Mouse (Mus musculus) intestine, embryonic 16.5 days (tissue): ENCODE data around the gene Ahsa2. TPM values are rescaled to one million over a fixed set of nuclear protein-coding genes. Genes with fewer than 3 reads are reported as not detected.
"Not testable (repeated sequence)": the region's sequence is repeated elsewhere in the genome, so short reads cannot be mapped to it uniquely, and the experiment has no call there.

Source experiments
- ATAC-seq: fragments of 200-750 bp; cut with Nextera tagmentation; 2 replicates; pipeline ENCODE4 v1.8.0; 2017; ENCODE audit warnings: moderate TSS enrichment, moderate library complexity
- H3K27ac ChIP-seq: fragments of 300-500 bp; sonication (generic); 2 replicates; pipeline ENCODE4 v1.5.1; 2014; ENCODE audit warnings: mild to moderate bottlenecking, low read length
- H3K27me3 ChIP-seq: fragments of 300-500 bp; sonication (generic); replicated peaks from 2 replicates; pipeline ENCODE4 v1.6.1; 2014; ENCODE audit warnings: low read length, control low read depth, mixed read lengths; ENCODE audit not compliant: control insufficient read depth, insufficient read depth
- H3K36me3 ChIP-seq: fragments of 300-500 bp; sonication (generic); 2 replicates; pipeline ENCODE4 v1.6.1; 2014; ENCODE audit warnings: low read length, control low read depth; ENCODE audit not compliant: control insufficient read depth, insufficient read depth
- H3K4me1 ChIP-seq: fragments of 300-500 bp; sonication (generic); 2 replicates; pipeline ENCODE4 v1.6.1; 2014; ENCODE audit warnings: low read length, control low read depth, mixed read lengths; ENCODE audit not compliant: control insufficient read depth, insufficient read depth
- H3K4me2 ChIP-seq: fragments of 300-500 bp; sonication (generic); 2 replicates; pipeline ENCODE4 v1.6.1; 2014; ENCODE audit warnings: low read depth, low read length, control low read depth
- H3K4me3 ChIP-seq: fragments of 300-500 bp; sonication (generic); 2 replicates; pipeline ENCODE4 v1.5.1; 2014; ENCODE audit warnings: mild to moderate bottlenecking, low read length
- H3K9ac ChIP-seq: fragments of 300-500 bp; sonication (generic); 2 replicates; pipeline ENCODE4 v1.6.1; 2014; ENCODE audit warnings: low read depth, low read length
- H3K9me3 ChIP-seq: fragments of 300-500 bp; sonication (generic); 2 replicates; pipeline ENCODE4 v1.6.1; 2016; ENCODE audit warnings: low read length, control low read depth; ENCODE audit not compliant: control insufficient read depth
- WGBS: fragments of 180-500 bp; shearing (Covaris S2); extraction: QIAGEN DNeasy Blood & Tissue Kit; methylation state at CpG from one replicate; pipeline ENCODE4 v1.1.7; 2014; 5-methylcytosine and 5-hydroxymethylcytosine counted together
- microRNA-seq: library from miRNA; unstranded; fragments of <30 nt; microRNA quantifications from one replicate; pipeline ENCODE4, GENCODE M21; 2016
- polyA plus RNA-seq: library from polyadenylated mRNA; unstranded; fragments of >200 nt; fragmentation: Nextera tagmentation; extraction: Ambion mirVana; gene quantifications from 2 replicates; pipeline ENCODE4 v1.2.1, GENCODE M21; 2015

Ahsa2 gene
- polyA plus RNA-seq, 1 experiment from 2014 or later: 54.4 TPM

DNA sequence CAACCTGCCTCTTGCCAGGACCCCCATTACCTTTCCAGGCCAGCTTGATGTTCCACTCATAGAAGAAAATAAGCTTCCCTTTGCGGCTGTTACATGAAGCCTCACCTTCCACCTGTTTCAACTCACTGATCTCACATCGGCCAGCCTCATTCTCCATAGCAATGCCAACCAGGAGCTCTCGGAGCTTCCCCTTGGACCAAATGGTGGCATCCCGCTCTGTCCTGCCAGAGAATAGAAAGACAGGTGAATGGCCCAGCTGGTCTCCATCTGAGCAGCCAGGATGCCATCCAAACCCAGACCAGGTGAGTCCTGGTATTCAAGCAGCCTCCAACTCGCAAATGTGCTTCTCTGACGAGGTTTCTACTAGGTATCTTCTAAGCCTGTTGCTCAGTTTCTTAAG is 1.2 kb downstream of the Ahsa2 start:
- peak overlapping the region; percentile 94 for H3K9ac ChIP-seq
- peak overlapping the region; percentile 82 for H3K4me3 ChIP-seq
- peak overlapping the region; percentile 75 for H3K4me2 ChIP-seq
- peaks cover 5% of the 10 kb centered on the region for H3K36me3 ChIP-seq
- H3K9me3 ChIP-seq: no peaks in the 10 kb centered on the region
- ATAC-seq: no peak
- H3K27me3 ChIP-seq: no peaks in the 10 kb centered on the region
- peaks cover 15% of the 10 kb centered on the region for H3K4me1 ChIP-seq
- H3K27ac ChIP-seq: no peak overlapping the region
- 38% methylated on average over 6 of the region's 6 CpGs for WGBS

DNA sequence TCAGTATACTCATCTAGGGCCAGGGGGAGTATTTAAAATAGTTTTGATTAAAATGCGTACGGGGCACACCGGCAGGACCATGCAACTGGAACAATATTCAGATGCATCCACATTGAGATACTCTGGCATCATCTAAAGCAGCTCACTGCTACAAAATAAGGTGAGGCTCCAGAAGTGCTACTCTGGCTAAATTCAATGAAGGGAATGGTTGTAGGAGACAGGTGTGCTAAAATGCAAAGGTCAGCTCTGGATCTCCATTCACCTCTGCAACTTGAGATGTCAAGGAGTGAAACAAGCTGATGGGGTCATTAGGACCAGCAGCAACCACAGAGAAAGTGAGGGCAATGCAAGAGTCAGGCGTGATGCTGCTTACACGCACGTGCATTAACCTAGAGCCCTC is 2.6 kb downstream of the Ahsa2 start:
- Histone ChIP-seq H3K27me3 (no peaks in the 10 kb centered on the region), H3K9me3 (no peaks in the 10 kb centered on the region), H3K4me1 (peaks cover 15% of the 10 kb centered on the region), H3K4me3 (no peak overlapping the region), H3K36me3 (peaks cover 8% of the 10 kb centered on the region), H3K27ac (no peak overlapping the region), H3K4me2 (no peak overlapping the region), H3K9ac (no peak overlapping the region)
- no peak for ATAC-seq
- WGBS: 87% methylated on average over 6 of the region's 6 CpGs

DNA sequence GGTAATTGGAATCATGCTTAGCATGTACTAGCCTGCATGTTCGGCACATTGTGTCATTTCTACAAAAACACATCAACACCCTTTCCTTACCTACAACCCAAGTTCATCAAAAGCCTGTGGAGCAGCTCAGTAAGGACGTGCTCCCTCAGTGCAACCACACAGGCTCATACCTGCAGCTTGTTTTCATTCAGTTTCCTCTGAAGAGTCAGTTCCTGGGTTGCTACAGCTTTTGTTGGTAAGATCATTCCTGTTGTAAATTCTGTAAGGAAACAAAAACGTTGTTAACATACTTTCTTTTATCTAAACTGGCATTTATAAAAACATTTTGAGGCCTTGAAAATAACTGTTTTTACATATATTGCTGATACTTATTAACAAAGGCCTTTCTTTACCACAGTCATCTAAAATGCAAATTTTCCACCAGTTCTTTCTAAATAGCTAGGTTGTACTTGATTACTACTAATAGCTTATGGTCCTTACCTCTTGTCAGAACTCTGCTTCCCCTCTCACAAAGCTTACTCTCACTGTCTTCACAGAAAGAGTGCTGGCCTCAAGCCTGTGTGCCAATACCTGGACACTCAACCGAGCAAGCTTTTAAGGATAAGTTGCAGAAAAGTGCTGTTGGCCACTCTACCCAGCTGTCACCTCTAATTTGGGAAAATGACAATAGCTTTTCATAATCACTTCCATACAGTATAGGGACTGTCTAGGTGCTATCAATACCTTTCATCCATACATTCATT is 5.6 kb downstream of the Ahsa2 start:
- Histone ChIP-seq H3K4me3 (no peak overlapping the region), H3K36me3 (peaks cover 11% of the 10 kb centered on the region), H3K4me1 (peaks cover 15% of the 10 kb centered on the region), H3K4me2 (no peak overlapping the region), H3K27me3 (no peaks in the 10 kb centered on the region), H3K9me3 (no peaks in the 10 kb centered on the region), H3K27ac (no peak overlapping the region), H3K9ac (no peak overlapping the region)
- ATAC-seq: no peak
- WGBS: 91% methylated on average over 4 of the region's 4 CpGs

DNA sequence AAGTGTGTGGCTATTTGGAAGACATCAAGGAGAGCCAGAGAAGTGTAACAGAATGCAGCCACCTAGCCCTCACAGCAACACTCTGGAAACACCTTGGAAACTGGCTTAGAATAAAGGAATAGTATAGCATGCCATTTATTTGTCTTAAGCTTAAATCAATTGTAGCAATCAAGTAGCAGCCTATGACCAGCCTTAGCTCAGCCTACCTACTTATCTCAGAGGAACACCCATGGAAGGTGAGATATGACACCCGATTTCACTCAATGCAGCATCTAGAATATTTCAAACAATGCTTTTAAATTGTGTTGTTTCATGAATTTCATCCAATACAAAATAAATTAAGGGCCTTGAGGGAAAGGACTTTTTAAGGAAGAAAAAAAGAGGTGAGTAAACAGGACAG is 7.9 kb downstream of the Ahsa2 start:
- Histone ChIP-seq H3K4me2 (no peak overlapping the region), H3K4me1 (no peaks in the 10 kb centered on the region), H3K9me3 (no peaks in the 10 kb centered on the region), H3K4me3 (no peak overlapping the region), H3K36me3 (peaks cover 11% of the 10 kb centered on the region), H3K27ac (no peak overlapping the region), H3K9ac (no peak overlapping the region), H3K27me3 (no peaks in the 10 kb centered on the region)
- WGBS: 74% methylated on average over 1 of the region's 1 CpGs
- ATAC-seq: no peak

DNA sequence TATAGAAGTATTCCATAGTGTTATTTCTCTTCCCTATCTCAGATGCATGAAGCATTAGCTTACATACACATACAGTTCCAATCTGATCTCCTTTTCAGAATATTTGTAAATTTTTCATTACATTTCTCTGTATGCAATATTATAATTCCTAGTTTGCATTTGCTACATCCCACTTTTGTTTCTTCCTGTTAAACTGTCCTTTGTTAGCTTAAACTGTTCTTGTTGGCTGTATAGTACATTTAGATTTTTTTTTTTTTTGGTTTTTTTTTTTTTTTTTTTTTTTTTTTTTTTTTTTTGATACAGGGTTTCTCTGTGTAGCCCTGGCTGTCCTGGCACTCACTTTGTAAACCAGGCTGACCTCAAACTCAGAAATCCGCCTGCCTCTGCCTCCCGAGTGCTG is 32.0 kb downstream of the Ahsa2 start:
- H3K27me3 ChIP-seq, H3K4me2 ChIP-seq, H3K36me3 ChIP-seq, H3K27ac ChIP-seq, H3K4me3 ChIP-seq, H3K4me1 ChIP-seq, H3K9ac ChIP-seq, ATAC-seq, H3K9me3 ChIP-seq: not testable (repeated sequence)
- 97% methylated on average over 2 of the region's 2 CpGs for WGBS

Small RNA genes lying within 50 kb of the gene (microRNA-seq; reads per million reads assigned to microRNA genes)
- gene Gm47279: not detected

Other genes with a start within 250 kb of the Ahsa2 start
- 49.6 and 52.8 TPM in 2 replicates for gene Xpo1, start 242.0 kb downstream of the Ahsa2 start, polyA plus RNA-seq
- gene Usp34, start 191.1 kb downstream of the Ahsa2 start, polyA plus RNA-seq: 12.9 and 16.9 TPM in 2 replicates
- gene 1700093K21Rik, start 23.1 kb upstream of the Ahsa2 start, polyA plus RNA-seq: not detected in 2 replicates
- gene 0610010F05Rik, start 135.6 kb upstream of the Ahsa2 start, polyA plus RNA-seq: 18.3 and 18.7 TPM in 2 replicates
- gene Pus10, start 167.6 kb upstream of the Ahsa2 start, polyA plus RNA-seq: 20.5 and 20.9 TPM in 2 replicates
- gene Pex13, start 167.9 kb upstream of the Ahsa2 start, polyA plus RNA-seq: 30.4 and 33.0 TPM in 2 replicates